Mouse (Mus musculus): Measurements from ENCODE around the gene Cux2.

Gene Cux2

GRCm38 (mm10) chr5:121968416-121968815, 81.5 kb downstream of the Cux2 start:
- no peak for DNase-seq (ENCODE audit: low read depth in 1 of 2, low spot score in 2 of 2)

GRCm38 (mm10) chr5:121967520-121967919, 82.4 kb downstream of the Cux2 start:
- DNase-seq (ENCODE audit: low read depth in 1 of 2, low spot score in 2 of 2), result no peak

DNA sequence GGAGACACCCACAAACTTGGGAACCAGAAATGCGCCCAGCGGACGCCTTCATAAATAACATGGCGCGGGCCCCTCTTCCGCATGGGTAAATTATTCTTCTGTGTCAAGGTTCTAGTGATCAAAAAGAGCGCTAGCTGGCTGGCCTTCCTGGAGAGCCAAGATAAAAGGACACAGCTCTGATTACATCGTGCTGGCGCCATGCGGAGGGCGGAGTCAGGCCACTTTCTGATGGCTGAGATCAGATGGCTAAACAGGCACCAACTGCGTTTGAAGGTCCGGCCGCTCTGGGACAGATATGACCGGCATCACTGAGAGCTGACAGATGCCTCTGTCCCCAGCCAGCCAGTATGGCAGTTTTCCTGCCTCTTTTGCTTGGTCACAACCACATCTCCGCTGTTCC, 83.0 kb downstream of the Cux2 start:
- DNase-seq (ENCODE audit: low read depth in 1 of 2, low spot score in 2 of 2), result no peak

- DNase-seq (ENCODE audit: low read depth in 1 of 2, low spot score in 2 of 2), result no peak
Measured at GRCm38 (mm10) chr5:121962974-121963373, 86.9 kb downstream of the Cux2 start.

- no peak for DNase-seq (ENCODE audit: low read depth in 1 of 2, low spot score in 2 of 2)
Measured at GRCm38 (mm10) chr5:121962359-121962758, 87.5 kb downstream of the Cux2 start.

- DNase-seq (ENCODE audit: low read depth in 1 of 2, low spot score in 2 of 2), result no peak
Measured at GRCm38 (mm10) chr5:121961256-121961655, 88.6 kb downstream of the Cux2 start.

GRCm38 (mm10) chr5:121959688-121960087, 90.2 kb downstream of the Cux2 start:
- no peak for DNase-seq (ENCODE audit: low read depth in 1 of 2, low spot score in 2 of 2)

DNA sequence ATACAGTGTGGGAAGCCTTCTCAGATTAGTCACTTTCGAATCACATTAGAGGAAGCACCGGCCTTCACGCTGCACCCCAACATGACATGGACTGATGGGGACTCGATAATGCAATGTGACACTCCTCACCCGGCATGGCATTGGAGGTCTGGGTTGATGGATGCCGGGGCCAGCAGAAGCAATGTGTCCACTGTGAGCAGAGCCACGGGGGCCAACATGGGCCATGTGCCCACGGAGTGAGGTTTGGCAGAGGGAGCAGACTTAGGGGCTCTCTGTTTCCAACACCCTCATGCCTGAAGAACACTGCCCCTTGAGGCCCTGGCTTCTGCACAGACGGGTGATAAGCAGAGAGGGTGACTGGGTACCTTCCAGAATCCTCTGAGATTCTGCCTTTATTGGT, 91.4 kb downstream of the Cux2 start:
- no peak for DNase-seq (ENCODE audit: low read depth in 1 of 2, low spot score in 2 of 2)

GRCm38 (mm10) chr5:121955806-121956205, 94.1 kb downstream of the Cux2 start:
- no peak for DNase-seq (ENCODE audit: low read depth in 1 of 2, low spot score in 2 of 2)

DNA sequence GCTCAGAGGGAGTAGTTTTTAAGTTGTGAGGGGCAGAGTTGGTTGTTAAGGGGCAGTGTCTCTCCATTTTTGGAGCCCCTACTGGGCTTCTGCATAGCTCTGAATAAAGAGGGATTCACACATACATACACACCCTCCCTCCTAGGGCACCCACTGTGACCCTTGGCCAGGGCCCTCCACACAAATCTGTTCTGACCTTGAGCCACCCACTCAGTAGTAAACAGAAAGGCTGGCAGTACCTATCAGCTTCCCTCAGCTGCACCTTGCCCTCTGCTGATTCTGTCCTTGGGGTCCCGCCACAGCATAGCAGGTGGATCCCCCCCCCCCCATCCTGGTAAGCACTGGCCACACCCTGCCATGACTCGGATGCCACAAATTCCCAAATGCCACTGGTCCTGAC, 99.7 kb downstream of the Cux2 start:
- no peak for DNase-seq (ENCODE audit: low read depth in 1 of 2, low spot score in 2 of 2)

DNA sequence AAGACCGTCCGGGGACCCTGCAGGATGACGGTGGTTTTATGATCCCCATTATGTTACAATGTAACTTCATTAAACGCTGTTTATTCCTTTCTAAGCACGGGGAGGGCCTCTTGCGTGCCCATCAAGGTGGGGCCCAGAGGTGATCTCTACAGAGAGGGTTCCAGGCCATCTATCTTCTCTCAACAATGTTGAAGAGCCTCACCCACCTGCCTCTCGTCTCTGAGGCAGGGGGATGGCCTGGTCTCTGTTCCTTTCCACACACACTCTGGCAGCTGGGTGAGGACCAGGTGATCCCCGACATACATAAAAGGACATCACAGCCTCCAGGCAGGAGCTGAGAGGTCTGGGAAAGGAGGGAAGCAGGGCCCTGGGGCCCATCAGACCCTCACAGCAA, 100.9 kb downstream of the Cux2 start:
- DNase-seq (ENCODE audit: low read depth in 1 of 2, low spot score in 2 of 2), result no peak

GRCm38 (mm10) chr5:121948302-121949049, 101.4 kb downstream of the Cux2 start:
- no peak for DNase-seq (ENCODE audit: low read depth in 1 of 2, low spot score in 2 of 2)

- no peak for DNase-seq (ENCODE audit: low read depth in 1 of 2, low spot score in 2 of 2)
Measured at GRCm38 (mm10) chr5:121946657-121947245, 103.2 kb downstream of the Cux2 start.

- DNase-seq (ENCODE audit: low read depth in 1 of 2, low spot score in 2 of 2), result no peak
Measured at GRCm38 (mm10) chr5:121945819-121946218, 104.1 kb downstream of the Cux2 start.

DNA sequence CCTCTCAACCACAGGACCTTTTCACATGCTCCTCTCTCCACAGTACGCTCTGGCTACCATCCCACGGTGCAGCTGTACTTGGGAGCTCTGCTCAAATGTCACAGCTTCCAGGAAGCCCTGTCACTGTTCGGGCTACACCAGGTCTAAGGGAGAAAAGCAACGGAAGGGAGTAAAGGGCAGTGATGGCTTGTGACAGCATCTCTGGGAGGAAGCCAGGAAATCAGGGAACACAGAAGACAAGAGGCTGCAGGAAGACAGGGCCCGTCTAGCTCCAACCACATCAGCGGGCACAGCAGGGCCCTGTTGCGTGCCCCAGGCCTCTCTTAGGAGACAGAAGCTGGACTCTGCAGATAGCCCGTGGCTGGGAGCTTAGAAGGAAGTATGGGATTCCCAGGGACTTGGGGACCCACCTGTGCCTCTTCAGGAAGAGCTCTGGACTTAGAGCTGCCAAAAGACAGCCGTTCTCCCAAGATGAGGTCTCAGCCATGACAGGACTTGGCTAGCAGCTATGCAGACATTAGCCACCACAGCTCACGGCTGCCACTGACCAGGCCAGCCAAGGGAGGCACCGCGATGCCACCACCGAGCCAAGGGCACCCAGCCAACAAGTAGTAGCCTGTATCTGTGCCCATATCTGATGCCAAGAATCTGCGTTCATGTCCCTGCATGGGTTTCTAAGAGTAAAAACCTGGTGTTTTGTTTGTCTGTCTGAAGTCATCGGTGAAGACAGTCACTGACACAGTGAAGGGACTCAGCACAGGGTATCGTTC, 105.7 kb downstream of the Cux2 start:
- no peak for DNase-seq (ENCODE audit: low read depth in 1 of 2, low spot score in 2 of 2)

- no peak for DNase-seq (ENCODE audit: low read depth in 1 of 2, low spot score in 2 of 2)
Measured at GRCm38 (mm10) chr5:121943472-121943871, 106.4 kb downstream of the Cux2 start.

DNA sequence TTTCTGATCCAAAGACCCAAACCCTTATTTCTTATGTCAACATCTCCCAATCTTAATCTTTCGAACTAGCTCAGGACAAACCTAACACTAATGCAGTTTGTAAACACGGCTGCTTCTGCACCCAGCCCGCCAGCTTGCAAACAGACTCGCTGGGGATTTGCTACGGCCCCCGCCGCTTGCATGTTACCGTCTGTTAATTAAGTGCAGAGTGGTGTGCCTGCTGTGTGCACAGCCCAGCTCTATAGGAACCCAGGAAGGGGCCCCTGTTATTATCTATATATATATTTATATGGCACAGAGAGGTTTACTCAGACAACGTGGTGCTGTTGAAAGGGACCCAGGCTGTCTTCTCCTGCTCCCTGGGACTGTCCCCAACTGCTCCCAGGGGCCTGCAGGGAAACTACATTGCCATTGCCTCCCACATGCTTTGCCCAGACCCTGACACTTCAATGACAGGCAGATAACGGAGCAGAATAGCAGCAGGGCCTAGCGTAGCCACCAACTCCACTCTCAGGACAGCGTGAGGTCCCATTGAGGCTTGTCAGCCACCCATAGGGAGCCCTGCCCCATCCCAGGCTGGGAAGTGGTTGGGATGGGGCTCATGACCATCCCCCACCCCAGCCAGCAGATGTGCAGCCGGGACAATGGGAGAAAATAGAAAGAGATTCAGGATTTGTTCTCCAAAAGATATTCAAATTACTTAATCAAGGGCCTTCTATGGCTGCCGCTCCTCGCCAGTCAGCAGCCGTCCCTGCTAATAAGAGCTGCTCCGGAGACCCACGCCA, 111.6 kb downstream of the Cux2 start:
- DNase-seq (ENCODE audit: low read depth in 1 of 2, low spot score in 2 of 2), result no peak

DNA sequence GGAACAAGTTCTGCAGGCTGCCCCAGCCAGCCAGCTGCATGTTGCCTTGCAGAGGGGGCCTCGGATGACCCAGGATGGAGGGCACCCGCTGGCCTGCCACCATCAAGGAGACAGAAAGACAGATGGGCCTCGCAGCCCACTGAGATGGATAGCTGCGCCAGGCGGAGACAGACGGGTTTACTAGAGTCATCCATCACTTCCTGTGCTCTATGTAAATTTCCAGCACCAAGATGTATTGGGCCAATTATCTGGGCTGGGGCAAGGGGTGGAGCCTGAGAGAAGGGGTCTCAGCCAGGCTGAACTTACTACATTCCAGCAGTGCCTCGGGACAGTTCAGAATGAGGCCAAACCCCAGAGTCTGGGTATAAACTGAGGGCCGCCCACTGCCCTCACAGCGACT, 119.6 kb downstream of the Cux2 start:
- no peak for DNase-seq (ENCODE audit: low read depth in 1 of 2, low spot score in 2 of 2)

GRCm38 (mm10) chr5:121928362-121929000, 121.4 kb downstream of the Cux2 start:
- DNase-seq (ENCODE audit: low read depth in 1 of 2, low spot score in 2 of 2), result no peak

DNA sequence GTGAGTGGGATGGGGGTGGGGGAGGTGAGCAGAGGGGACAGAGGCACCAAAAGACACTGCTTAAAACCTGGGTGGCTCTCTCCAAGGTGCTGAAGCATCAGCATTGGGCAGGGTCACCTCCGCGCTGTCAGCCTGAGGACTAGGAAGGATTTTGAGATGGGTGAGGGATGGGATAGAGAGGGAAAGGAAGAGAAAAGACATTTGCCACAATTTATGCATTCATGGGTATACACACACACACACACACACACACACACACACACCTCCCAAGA, 123.4 kb downstream of the Cux2 start:
- no peak for DNase-seq (ENCODE audit: low read depth in 1 of 2, low spot score in 2 of 2)
